Mouse (Mus musculus): ENCODE results near the gene Rpsa.

The Rpsa gene

GRCm38 (mm10) chr9:120113456-120113855, 14.0 kb upstream of the Rpsa start:
- DNase-seq (ENCODE audit: low read depth, low spot score): no peak

- DNase-seq (ENCODE audit: low read depth, low spot score): no peak
These were observed 13.3 kb upstream of the Rpsa start for GRCm38 (mm10) chr9:120114051-120114788.

- DNase-seq (ENCODE audit: low read depth, low spot score): no peak
These were observed 12.7 kb upstream of the Rpsa start for GRCm38 (mm10) chr9:120114789-120115151.

- DNase-seq (ENCODE audit: low read depth, low spot score): no peak
These were observed 11.9 kb upstream of the Rpsa start for GRCm38 (mm10) chr9:120115580-120115979.

GRCm38 (mm10) chr9:120116184-120116624, 11.3 kb upstream of the Rpsa start:
- DNase-seq (ENCODE audit: low read depth, low spot score): no peak

GRCm38 (mm10) chr9:120118212-120118611, 9.3 kb upstream of the Rpsa start:
- DNase-seq (ENCODE audit: low read depth, low spot score): no peak

GRCm38 (mm10) chr9:120120503-120120902, 7.0 kb upstream of the Rpsa start:
- DNase-seq (ENCODE audit: low read depth, low spot score): no peak

- DNase-seq (ENCODE audit: low read depth, low spot score): no peak
These were observed 621 bp upstream of the Rpsa start for GRCm38 (mm10) chr9:120126868-120127267.

GRCm38 (mm10) chr9:120129276-120129675, 1.8 kb downstream of the Rpsa start:
- DNase-seq (ENCODE audit: low read depth, low spot score): no peak

- DNase-seq (ENCODE audit: low read depth, low spot score): no peak
These were observed 4.3 kb downstream of the Rpsa start for GRCm38 (mm10) chr9:120131784-120132288.

GRCm38 (mm10) chr9:120132980-120133754, 5.7 kb downstream of the Rpsa start:
- no peak for DNase-seq (ENCODE audit: low read depth, low spot score)

GRCm38 (mm10) chr9:120133755-120134475, 6.4 kb downstream of the Rpsa start:
- DNase-seq (ENCODE audit: low read depth, low spot score): no peak

- DNase-seq (ENCODE audit: low read depth, low spot score): no peak
These were observed 7.2 kb downstream of the Rpsa start for GRCm38 (mm10) chr9:120134529-120135160.

GRCm38 (mm10) chr9:120135454-120135853, 8.0 kb downstream of the Rpsa start:
- no peak for DNase-seq (ENCODE audit: low read depth, low spot score)

GRCm38 (mm10) chr9:120140652-120141051, 13.2 kb downstream of the Rpsa start:
- DNase-seq (ENCODE audit: low read depth, low spot score): peak; percentile 44

GRCm38 (mm10) chr9:120144474-120144873, 17.0 kb downstream of the Rpsa start:
- no peak for DNase-seq (ENCODE audit: low read depth, low spot score)

GRCm38 (mm10) chr9:120149222-120149828, 21.8 kb downstream of the Rpsa start, which contains the start of gene Mobp:
TSS of gene Mobp (plus strand) at chr9:120149707.
- no peak for DNase-seq (ENCODE audit: low read depth, low spot score)

GRCm38 (mm10) chr9:120151152-120151551, 23.7 kb downstream of the Rpsa start:
- no peak for DNase-seq (ENCODE audit: low read depth, low spot score)

GRCm38 (mm10) chr9:120151906-120152399, 24.5 kb downstream of the Rpsa start:
- DNase-seq (ENCODE audit: low read depth, low spot score): no peak

GRCm38 (mm10) chr9:120158047-120158446, 30.6 kb downstream of the Rpsa start:
- no peak for DNase-seq (ENCODE audit: low read depth, low spot score)

- DNase-seq (ENCODE audit: low read depth, low spot score): no peak
These were observed 36.4 kb downstream of the Rpsa start for GRCm38 (mm10) chr9:120163862-120164261.

Measured in skeletal muscle tissue, adult 2 months (tissue).